Mouse (Mus musculus): ENCODE results near the gene Ackr4.

Gene Ackr4

DNA sequence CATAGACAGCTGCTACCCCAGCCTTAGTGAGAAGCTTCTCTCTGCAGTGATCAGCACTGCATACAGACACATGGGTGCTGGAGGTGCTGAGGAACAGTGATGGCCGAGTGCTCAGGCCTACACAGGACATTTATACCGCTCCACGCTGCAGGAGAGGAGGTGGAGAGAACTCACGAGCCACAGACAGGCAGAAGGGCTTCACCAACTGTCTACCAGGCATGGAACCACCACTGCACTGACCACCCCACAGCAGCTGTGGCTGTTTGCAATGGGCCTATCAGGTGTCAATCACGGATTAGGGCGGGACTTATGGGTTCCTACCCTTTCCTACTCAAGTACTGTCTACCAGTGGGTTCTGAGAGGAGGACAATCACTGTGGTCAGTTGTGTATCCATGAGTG lies 75.7 kb downstream of the Ackr4 start:
- no peak for DNase-seq (ENCODE audit: low read depth in 2 of 2, low spot score in 2 of 2)

DNA sequence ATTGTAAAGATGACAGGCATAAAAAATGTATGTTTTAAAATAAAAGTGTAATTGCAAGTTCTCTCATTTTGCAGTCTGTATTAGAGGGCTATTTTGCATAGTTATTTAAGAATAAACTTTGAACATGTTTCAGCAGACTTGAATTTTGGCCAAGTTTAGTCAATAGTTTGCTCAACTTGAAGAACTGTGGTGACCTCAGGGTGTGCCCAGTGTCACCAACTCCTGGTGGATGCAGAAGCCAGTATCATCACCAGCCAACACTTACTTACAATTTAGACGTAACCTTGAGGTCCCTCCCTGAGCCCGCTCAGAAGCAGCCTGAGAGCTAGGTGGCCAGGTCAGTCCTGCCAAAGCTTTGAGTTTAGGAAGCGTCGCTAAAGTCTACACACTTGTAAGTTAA lies 83.1 kb downstream of the Ackr4 start:
- DNase-seq (ENCODE audit: low read depth in 2 of 2, low spot score in 2 of 2) = no peak

DNA sequence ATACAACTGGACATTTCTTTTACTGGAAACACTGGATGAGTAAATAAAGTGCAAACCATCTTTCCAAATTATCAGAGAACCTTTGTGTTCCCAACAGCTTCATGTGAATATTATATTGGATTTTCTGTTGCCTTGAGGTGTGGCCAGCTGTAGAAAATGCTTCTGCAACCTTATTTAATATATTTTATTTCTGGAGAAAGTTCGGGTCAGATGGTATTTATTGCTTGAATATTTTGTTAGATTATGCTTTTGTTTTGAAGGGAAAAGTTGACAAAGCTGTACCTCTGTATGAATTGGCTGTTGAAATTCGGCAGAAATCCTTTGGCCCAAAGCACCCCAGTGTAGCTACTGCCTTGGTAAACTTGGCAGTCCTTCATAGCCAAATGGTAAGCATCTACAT lies 86.4 kb downstream of the Ackr4 start, which contains the start of gene Gm28305:
Gene Gm28305 (plus strand): TSS at position 301 of the 400 bp plus-strand sequence.
- no peak for DNase-seq (ENCODE audit: low read depth in 2 of 2, low spot score in 2 of 2)

DNA sequence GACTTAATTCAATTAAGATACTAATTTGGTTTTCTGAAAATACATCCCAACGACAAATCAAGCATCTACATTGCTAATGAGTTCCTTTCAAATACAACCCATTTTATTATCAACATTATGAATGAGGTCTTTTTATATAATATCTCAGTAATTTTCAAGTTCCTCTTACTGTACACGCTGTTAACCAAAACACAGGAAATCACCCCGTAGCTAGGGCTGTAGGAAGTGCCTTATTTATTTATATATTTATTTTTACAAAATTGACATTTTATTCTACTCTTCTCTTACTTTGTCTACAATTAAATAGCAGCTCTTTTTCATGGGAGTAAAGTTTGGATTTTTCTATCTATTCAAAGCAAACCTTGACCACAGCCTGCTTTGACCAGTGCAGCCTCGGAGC lies 87.0 kb downstream of the Ackr4 start:
- no peak for DNase-seq (ENCODE audit: low read depth in 2 of 2, low spot score in 2 of 2)

DNA sequence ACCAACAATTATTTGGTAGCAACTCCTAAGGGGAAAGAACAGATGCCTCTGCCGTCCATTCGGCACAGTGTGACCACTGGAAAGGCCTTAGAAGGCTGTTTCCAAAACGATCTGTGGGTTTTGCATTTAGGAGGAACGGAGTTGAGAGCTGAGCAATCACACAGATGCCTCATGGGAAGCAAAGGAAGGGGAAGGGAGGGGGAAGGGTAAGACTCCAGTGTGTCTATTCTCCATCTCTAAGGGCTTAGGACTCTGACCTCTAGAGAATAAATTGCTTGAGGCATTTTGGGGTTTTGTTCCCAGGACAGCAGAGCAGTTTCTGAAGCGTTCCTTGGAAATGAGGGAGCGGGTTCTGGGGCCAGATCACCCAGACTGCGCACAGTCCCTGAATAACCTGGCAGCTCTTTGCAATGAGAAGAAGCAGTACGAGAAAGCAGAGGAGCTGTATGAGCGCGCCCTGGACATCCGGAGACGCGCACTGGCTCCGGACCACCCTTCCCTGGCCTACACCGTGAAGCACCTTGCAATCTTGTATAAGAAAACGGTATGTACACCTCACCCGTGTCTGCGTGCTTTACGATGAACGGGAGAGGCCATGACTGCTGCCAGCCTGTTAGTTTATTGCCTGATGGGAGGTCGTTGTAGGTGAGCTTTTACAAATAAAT lies 87.6 kb downstream of the Ackr4 start:
- no peak for DNase-seq (ENCODE audit: low read depth in 2 of 2, low spot score in 2 of 2)

DNA sequence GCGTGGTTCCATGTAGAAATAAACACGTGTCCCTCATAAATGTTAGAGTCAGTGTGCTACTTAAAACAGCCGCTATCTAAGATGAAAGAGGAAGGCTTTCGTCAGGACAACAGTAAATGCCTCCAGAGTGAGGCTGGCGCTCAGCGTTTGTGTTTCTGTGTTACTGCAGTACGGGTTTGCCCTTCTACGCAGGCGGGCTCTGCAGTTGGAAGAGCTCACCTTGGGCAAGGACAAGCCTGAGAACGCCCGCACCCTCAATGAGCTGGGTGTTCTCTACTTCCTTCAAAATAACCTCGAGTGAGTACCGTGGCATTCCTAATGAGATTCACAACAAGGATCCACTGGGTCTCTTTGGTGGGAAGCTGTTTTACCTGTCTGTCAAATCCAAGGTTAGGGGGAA lies 88.5 kb downstream of the Ackr4 start:
- DNase-seq (ENCODE audit: low read depth in 2 of 2, low spot score in 2 of 2) = no peak

DNA sequence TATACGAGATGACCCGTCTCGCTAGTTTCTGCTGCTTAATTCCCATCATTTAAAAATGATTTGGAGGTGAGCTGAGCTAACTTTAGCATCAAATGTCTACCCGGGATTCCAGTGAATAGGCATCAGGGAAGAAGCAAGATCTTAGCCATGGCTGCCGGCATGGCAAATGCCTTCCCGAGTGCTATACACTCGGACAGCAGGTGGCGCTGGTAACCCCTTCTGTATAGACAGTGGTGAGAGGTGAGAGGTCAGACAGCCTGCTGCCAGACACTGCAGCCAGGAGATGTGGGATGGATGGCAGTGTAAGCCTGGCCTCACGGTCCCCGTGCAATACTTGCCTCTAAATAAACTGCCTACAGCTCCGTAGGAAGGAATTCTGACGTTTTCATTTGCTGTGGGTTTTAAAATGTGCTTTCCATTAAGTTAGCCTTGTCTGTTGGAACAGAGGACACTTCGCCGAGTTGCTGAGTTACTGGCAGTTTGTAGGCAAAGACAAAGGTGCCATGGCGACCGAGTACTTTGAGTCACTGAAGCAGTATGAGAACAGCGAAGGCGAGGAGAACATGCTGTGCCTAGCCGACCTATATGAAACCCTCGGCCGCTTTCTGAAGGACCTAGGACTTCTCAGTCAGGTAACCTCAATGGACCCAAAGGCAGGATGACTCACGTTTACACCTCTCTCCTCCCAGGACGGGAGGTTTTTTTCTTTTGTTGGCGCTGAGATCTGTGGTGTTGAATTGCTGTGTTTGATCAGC lies 91.3 kb downstream of the Ackr4 start:
- peak; percentile 53 to 59 for DNase-seq (ENCODE audit: low read depth in 2 of 2, low spot score in 2 of 2)

DNA sequence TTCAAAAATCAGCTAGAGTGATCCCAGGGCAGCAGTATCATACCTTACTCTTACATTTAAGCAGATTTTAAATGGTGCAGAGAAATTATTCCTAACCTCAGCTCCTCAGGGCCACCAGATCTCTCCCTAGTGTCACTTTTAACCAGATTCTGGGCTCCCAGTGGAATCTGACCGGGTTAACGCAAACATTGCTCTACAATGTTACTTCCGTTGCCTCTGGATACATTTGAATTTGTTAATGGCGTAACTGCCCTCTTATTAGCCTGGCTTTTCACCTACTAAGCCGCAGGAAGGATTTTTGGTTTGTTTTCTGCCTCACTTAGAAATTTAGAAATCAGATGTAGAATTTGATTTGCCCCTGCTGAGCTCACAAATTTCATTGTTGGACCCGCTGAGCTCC lies 92.0 kb downstream of the Ackr4 start:
- no peak for DNase-seq (ENCODE audit: low read depth in 2 of 2, low spot score in 2 of 2)

DNA sequence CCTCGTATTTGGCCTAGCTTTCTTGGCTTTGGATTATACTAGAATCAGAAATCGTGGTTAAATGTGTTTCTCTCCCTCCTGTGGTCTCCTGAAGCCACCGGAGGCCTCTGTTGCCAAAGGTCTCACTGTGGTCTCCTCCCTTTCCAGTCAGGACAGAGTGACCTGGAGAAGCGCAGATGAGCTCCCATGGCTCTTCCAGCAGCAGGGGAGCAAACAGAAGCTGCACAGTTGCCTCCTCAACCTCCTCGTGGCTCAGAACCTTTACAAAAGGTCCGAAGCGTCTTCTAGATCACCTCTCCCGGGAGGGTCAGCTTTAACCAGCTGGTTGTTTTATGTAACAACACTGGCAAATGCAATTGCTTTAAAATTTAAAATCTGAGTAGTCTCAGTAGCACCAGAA lies 92.5 kb downstream of the Ackr4 start:
- DNase-seq (ENCODE audit: low read depth in 2 of 2, low spot score in 2 of 2) = no peak
